Mouse (Mus musculus) layer of hippocampus, postnatal 14 days (tissue): ENCODE results near the gene Lrrfip1. TPM values are rescaled to one million over a fixed set of nuclear protein-coding genes. Genes with fewer than 3 reads are reported as not detected.

Source experiments
- DNase-seq, 2 experiments: peaks; one replicate each; pipeline ENCODE4 v3.0.0; 2021 to 2022; ENCODE audit warnings: low spot score in 2 of 2, mixed read lengths in 1 of 2
- total RNA-seq, 2 experiments: library from RNA; stranded (reverse); gene quantifications; 2 replicates each; pipeline ENCODE4 v1.2.3; 2021

Lrrfip1 gene
- total RNA-seq, 2 experiments from 2014 or later, result 73.0 to 82.7 TPM

DNA sequence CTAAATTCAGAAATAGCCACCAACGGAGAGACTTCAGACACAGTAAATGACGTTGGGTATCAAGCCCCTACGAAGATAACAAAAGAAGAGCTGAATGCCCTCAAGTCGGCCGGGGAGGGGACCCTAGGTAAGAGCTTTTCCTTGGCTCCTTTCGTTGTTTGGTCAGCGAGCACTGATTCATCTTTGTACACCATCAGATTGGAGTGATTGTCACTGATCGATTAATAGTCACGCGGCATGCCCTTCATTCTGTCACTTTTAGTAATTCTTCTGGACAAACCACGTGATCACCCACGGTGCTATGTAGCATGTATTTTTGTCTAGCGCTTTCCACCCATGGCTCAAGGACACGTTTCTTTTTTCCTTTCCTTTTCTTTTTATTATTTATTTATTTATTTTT is 113.6 kb downstream of the Lrrfip1 start:
- DNase-seq, result no peak

DNA sequence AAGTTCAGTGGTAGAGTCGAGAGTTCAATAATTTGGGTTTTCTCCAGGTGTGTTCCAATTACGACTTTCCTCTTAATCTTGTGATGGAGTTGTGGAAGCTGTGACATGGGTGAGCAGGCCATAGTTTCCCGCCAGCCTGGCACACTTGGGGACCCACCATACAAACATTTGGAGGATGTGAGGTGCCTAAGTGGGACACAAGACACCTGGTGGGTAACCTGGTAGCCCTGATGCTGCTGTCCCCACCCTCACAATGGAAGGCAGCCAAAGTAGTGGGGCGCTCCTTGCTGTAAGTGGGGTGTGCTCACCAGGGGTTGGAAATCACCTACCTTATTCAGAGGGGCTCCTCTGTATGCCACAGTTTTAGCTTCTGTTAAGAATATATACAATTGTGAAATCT is 114.1 kb downstream of the Lrrfip1 start:
- DNase-seq, result no peak

DNA sequence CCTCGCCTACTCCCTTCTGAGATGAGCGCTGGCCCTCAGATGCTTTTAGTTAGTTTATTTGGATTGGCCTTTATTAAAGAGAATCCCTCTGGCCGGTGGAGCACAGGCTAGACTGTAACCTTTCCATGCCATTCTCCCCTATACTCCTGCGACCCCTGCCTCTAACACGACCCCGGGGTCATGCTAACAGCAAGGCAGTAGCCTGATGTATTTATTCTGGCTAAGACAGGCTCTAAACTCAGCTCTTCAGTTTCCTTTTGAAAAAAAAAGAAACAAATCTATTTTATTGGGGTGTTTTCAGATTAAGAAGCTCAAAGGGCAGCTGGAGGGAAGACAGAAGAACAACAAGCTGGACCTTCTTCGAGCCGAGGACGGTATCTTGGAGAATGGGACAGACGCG is 123.6 kb downstream of the Lrrfip1 start:
- DNase-seq, result no peak

DNA sequence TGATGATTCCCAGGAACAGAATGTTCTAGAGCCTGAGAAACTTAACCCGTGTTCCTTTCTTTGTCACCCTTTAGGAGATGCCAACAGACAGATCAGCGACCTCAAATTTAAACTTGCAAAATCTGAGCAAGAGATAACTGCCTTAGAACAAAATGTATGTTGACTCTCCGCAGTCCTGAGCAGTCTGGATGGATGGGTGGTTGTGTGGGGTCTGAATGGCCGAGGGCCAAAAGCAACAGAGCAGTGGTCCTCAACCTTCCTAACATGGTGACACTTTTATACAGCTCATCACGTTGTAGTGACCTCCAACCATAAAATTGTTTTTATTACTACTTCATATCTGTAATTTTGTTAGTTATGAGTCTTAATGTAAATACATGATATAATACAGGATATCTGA is 124.5 kb downstream of the Lrrfip1 start:
- DNase-seq, result no peak

DNA sequence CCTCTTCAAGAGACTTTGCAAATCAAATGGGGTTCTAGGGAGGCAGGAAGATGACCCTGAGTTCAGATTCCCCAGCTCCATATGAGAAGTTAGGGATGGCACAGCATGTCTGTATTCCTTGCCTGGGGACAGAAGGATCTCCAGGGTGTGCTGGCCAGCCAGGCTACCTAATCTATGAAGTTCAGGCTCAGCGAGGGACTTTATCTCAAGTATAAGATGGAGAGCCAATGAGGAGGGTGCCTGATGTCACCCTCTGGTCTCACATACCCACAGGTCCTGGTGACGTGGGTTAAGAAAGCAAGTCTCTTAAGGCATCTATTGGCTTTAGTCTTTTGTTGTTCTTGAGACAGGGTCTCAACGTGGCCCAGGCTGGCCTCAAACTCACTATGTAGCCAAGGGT is 124.9 kb downstream of the Lrrfip1 start:
- no peak for DNase-seq

DNA sequence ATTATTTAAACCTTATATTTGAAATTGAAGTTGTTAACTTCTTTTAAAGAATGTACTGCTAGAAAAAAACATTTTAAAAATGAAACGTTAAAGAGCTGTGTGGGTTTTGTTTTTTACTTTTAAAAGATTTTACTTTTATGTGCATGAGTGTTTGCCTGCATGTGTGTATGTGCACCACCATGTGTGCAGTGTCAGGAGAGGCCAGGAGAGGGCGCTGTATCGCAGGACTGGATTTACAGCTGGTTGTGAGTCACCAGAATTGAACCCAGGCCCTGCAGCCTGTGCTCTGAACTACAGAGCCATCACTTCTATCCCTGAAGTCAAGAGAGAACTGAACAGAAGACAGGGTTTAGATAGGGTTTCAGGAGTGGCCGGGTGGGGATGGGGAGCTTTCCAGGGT is 130.3 kb downstream of the Lrrfip1 start:
- no peak for DNase-seq

DNA sequence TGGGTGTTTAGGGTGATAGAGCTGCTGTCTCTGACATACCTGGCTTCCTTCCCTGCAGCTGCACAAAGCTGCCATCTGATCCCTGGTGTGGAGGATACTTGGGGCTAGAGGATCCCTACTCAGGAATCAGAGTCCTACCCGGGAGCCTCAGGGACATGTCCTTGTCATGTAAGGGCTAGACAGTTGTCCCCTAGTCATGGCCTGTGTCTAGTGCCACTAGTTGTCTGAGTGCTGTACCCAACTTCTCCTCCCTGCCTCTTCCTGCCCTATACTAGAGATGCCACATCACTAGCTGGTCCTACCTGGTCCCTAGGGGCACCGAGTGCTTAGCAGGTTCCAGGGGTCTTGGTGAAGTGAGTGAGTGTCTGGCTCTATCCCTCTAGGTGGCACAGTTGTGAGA is 138.5 kb downstream of the Lrrfip1 start:
- no peak for DNase-seq

DNA sequence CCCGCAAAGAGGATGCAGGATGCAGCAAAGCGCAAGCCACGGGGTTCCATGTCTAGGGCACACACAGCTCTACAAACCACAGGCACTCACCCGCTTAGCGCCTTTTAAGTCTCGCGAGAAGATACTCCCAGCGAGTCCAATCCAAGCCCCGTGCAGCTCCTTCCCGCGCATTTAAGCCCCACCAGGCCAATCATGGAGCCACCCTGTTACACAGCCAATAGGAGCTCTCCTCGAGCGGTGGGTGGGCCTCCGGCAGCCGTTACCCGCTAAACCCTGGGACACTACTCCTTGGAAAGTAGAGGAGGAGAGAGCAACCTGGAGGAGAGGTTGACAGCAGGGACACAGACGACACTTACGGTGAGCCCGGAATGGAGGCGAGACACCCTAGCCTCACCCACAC is 146.3 kb downstream of the Lrrfip1 start, which contains the start of gene Rbm44:
Gene Rbm44, plus strand, starts transcription at position 277 of the 400 bp plus-strand sequence.
- DNase-seq, result no peak

DNA sequence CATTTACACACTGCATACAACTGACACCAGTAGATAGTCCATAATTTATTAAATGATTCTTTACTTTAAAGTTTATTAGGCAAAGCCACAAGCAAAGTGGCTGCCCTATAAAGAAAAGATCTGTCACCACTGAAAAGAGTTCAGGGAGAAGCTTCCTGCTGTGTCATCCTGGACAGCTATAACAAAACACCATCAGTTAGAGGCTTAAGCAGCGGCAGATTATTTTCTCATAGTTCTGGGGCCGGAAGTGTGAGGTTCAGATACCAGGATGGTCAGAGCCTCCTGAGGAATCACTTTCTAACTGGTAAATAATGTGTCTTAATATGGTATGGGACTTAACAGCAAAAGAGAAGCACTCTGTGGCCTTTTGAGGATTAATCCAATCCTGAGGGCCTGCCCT is 153.0 kb downstream of the Lrrfip1 start:
- no peak for DNase-seq

DNA sequence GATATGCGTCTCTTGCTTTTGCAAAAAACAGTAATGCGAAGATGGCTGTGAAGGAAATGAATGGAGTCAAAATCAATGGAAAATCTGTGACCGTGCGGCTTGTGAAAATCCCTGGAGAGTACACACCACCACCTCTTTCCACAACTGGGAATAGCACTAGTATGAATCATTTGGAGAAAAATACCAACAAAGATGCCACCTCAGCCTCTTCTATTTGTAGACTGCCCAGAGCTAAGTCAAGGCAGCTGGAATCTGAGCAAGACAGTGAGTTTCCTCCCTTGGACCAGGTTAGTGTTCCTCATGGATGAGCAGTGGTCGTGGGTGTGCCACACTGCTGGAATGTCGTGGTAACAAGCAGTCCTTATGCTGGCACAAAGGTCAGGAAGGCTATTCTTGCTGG is 168.3 kb downstream of the Lrrfip1 start:
- DNase-seq, result no peak

DNA sequence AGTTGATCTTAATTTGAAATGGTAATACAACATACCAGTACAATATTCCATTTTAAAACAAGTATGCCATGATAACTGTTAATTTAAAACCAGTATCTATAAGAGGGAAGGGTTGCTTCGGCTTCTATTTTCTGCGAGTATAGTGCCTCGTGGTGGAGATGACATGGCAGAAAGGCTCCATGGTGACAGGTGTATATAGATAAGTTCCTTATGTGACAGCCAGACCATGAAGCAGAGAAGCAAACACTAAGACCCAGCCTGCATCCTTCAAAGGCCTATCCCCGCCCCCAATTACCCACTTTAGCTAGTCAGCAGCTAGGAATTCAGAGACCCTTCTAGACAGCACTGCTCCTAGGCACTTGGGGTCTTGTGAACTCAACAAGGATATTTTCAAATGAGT is 170.6 kb downstream of the Lrrfip1 start:
- DNase-seq, result no peak

DNA sequence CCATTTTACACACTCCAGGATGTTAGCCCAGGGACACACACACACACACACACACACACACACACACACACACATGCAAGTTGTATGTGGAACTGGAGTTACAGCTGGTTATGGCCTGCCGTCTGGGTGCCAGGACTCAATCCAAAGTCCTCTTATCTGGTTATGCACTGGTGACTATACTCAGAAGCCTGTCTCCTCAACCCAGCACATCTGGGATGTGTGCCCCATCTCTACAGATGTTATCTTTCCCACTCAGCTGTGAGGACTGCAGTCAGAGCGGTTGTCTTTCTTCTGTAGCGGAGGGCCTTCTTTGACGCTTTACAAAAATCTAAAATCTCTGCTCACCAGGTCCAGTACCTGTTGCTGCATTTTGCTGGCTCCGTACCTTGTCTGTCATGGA is 176.3 kb downstream of the Lrrfip1 start:
- no peak for DNase-seq

DNA sequence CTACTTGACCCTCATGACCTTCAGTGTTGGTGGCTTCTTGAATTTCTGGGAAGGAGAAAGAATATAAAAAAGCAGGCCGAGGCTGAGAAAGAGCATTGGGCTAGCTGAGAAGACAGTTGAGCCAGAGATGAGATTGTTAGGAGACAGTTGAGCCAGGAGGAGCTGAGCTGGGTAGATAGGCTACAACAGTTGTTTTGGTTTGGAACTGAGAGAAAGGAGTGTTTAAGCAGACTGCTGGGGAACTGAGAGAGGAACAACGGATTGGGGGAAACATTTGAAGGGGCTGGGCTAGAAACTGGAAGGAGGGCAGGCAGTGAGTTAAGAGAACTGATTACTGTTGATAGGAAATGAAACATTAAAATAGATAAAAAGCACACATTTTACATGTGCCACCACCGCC is 177.5 kb downstream of the Lrrfip1 start:
- no peak for DNase-seq

DNA sequence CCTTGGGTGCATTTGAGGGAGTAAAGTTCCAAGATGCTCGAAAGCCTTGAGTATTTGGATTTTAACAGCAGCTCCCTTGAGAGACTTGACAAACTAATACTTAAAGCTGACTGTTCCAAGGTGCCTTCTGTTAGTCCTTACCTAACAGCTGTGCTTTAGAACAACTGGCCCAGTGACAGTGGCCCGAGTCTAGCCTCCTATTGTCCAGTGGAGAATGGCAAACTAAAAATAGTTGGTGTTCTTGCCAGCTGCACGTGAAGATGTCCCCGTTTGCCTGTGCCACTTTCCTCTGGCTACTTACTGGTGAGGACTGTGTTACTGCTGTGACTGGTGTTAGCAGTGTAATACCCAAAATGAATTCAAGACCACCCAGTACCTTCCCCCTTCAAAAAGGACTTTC is 178.3 kb downstream of the Lrrfip1 start:
- DNase-seq, result no peak

Other genes with a start within 250 kb of the Lrrfip1 start
- 1 to 10 TPM; 6.4 to 8.5 TPM for gene Col6a3, start 154.8 kb upstream of the Lrrfip1 start, total RNA-seq
- 1 to 10 TPM in 1 of 2 experiments, under 1 TPM in 1; 0.94 to 1.5 TPM for gene Mlph, start 83.7 kb upstream of the Lrrfip1 start, total RNA-seq
- gene Prlh, start 45.6 kb upstream of the Lrrfip1 start, total RNA-seq, result not detected
- not detected for gene Rab17, start 29.1 kb upstream of the Lrrfip1 start, total RNA-seq
- not detected for gene Rbm44, start 146.4 kb downstream of the Lrrfip1 start, total RNA-seq
- 10 to 100 TPM; 51.3 to 53.0 TPM for gene Ramp1, start 181.1 kb downstream of the Lrrfip1 start, total RNA-seq